Mouse (Mus musculus) thymus, adult 2 months (tissue): ENCODE data around the gene Pkn2. TPM values are rescaled to one million over a fixed set of nuclear protein-coding genes. Genes with fewer than 3 reads are reported as not detected.

Experiments
- DNase-seq: peaks from one replicate; pipeline ENCODE4 v3.0.0; 2021
- H3K27ac ChIP-seq: fragments of 200-500 bp; 2 replicates; pipeline ENCODE4 v1.5.1; 2012; ENCODE audit warnings: low read length, control low read depth; ENCODE audit not compliant: control insufficient read depth, insufficient read depth
- H3K27me3 ChIP-seq: fragments of 200-500 bp; 2 replicates; pipeline ENCODE4 v1.6.1; 2012; ENCODE audit warnings: mild to moderate bottlenecking, low read length, moderate library complexity, mixed read lengths; ENCODE audit not compliant: control insufficient read depth, insufficient read depth
- H3K36me3 ChIP-seq: fragments of 200-500 bp; 2 replicates; pipeline ENCODE4 v1.6.1; 2012; ENCODE audit warnings: mild to moderate bottlenecking, low read length, moderate library complexity; ENCODE audit not compliant: control insufficient read depth, insufficient read depth
- H3K4me1 ChIP-seq: fragments of 200-500 bp; replicated peaks from 2 replicates; pipeline ENCODE4 v1.6.1; 2012; ENCODE audit warnings: low read length; ENCODE audit not compliant: control insufficient read depth, insufficient read depth
- H3K4me3 ChIP-seq: fragments of 200-500 bp; 2 replicates; pipeline ENCODE4 v1.5.1; 2012; ENCODE audit warnings: mild to moderate bottlenecking, low read length, control low read depth, moderate library complexity; ENCODE audit not compliant: control insufficient read depth, insufficient read depth
- CTCF ChIP-seq: fragments of 200-500 bp; IDR thresholded peaks from 2 replicates; pipeline ENCODE4 v1.5.1; 2012; ENCODE audit warnings: mild to moderate bottlenecking, control low read depth, low read length, moderate library complexity, borderline replicate concordance; ENCODE audit not compliant: control insufficient read depth, poor library complexity, insufficient read depth; ENCODE audit errors: extremely low read depth
- POLR2A ChIP-seq: fragments of 200-500 bp; IDR thresholded peaks from 2 replicates; pipeline ENCODE4 v1.6.1; 2012; ENCODE audit warnings: mild to moderate bottlenecking, low read length, control low read depth, moderate library complexity; ENCODE audit not compliant: control insufficient read depth, poor library complexity, insufficient read depth; ENCODE audit errors: extremely low read depth
- WGBS: fragments of 180-500 bp; shearing (Covaris S2); methylation state at CpG from one replicate; pipeline ENCODE4 v1.1.7; 2018; 5-methylcytosine and 5-hydroxymethylcytosine counted together
- polyA plus RNA-seq: library from polyadenylated mRNA; depleted of rRNA; stranded (reverse); fragments of >200 nt; gene quantifications from 2 replicates; pipeline ENCODE4 v1.2.3, GENCODE M21; 2012

The Pkn2 gene
- polyA plus RNA-seq, 1 experiment, result 30.5 TPM

- no peak for DNase-seq
- TF ChIP-seq POLR2A (no peak), CTCF (no peak)
- H3K27ac ChIP-seq, result no peak overlapping the region
Measured at GRCm38 (mm10) chr3:142917171-142917570, 35.4 kb upstream of the Pkn2 start.

GRCm38 (mm10) chr3:142913295-142913694, 31.5 kb upstream of the Pkn2 start:
- Histone ChIP-seq H3K36me3 (no peaks in the 10 kb centered on the region), H3K4me1 (no peaks in the 10 kb centered on the region), H3K27ac (no peak overlapping the region), H3K4me3 (no peak overlapping the region), H3K27me3 (no peaks in the 10 kb centered on the region)
- TF ChIP-seq POLR2A (no peak), CTCF (no peak)
- no peak for DNase-seq
- WGBS, result 67% methylated on average over 1 of the region's 1 CpGs

More at GRCm38 (mm10) chr3:142917171-142917570, 35.4 kb upstream of the Pkn2 start:
- Histone ChIP-seq H3K4me3 (no peak overlapping the region), H3K27me3 (no peaks in the 10 kb centered on the region), H3K36me3 (no peaks in the 10 kb centered on the region), H3K4me1 (no peaks in the 10 kb centered on the region)
- WGBS, result 95% methylated on average over 4 of the region's 4 CpGs

- H3K27me3 ChIP-seq, result no peaks in the 10 kb centered on the region
- peaks cover 10% of the 10 kb centered on the region for H3K4me1 ChIP-seq
- TF ChIP-seq POLR2A, result no peak
- TF ChIP-seq CTCF, result no peak
- no peak for DNase-seq
- 81% methylated on average over 2 of the region's 2 CpGs for WGBS
- H3K4me3 ChIP-seq, result no peak overlapping the region
- H3K27ac ChIP-seq, result peak overlapping the region; percentile 10; the same call in 1 of the 2 replicates
- no peaks in the 10 kb centered on the region for H3K36me3 ChIP-seq
Measured at GRCm38 (mm10) chr3:142899683-142900082, 17.9 kb upstream of the Pkn2 start.

DNA sequence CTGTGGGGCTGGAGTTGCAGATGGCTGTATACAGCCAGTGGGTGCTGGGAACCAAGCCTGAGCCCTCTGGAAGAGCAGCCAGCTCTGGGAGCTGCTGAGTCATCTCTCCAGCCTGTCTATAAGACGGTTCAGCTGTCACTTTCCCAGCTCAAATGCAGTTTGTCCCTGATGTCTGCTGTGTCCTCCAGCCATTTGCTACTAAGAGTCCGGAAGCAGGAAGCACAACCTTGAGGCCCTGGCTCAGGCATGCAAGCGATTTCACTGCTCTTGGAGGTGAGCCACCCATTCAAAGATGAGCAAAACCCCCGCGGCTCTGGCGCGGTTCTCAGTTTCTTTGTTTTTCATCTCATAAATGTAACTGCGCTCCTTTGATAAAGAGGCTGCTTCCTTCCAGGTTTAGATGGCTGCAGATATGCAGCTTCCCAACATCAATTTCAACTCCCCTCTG, 17.2 kb upstream of the Pkn2 start:
- Histone ChIP-seq H3K27me3 (no peaks in the 10 kb centered on the region), H3K4me1 (peaks cover 10% of the 10 kb centered on the region), H3K36me3 (no peaks in the 10 kb centered on the region), H3K4me3 (no peak overlapping the region; the same call in 1 of the 2 replicates), H3K27ac (peak overlapping the region; percentile 47; the same call in 1 of the 2 replicates)
- TF ChIP-seq POLR2A, result no peak
- TF ChIP-seq CTCF, result no peak
- WGBS, result 14% methylated on average over 8 of the region's 8 CpGs
- peak; percentile 41 for DNase-seq

GRCm38 (mm10) chr3:142890442-142890841, 8.6 kb upstream of the Pkn2 start:
- no peaks in the 10 kb centered on the region for H3K27me3 ChIP-seq
- no peak overlapping the region for H3K27ac ChIP-seq
- no peaks in the 10 kb centered on the region for H3K4me1 ChIP-seq
- 87% methylated on average over 3 of the region's 3 CpGs for WGBS
- no peak for TF ChIP-seq CTCF
- no peak for TF ChIP-seq POLR2A
- H3K36me3 ChIP-seq, result no peaks in the 10 kb centered on the region
- DNase-seq, result no peak
- H3K4me3 ChIP-seq, result no peak overlapping the region

DNA sequence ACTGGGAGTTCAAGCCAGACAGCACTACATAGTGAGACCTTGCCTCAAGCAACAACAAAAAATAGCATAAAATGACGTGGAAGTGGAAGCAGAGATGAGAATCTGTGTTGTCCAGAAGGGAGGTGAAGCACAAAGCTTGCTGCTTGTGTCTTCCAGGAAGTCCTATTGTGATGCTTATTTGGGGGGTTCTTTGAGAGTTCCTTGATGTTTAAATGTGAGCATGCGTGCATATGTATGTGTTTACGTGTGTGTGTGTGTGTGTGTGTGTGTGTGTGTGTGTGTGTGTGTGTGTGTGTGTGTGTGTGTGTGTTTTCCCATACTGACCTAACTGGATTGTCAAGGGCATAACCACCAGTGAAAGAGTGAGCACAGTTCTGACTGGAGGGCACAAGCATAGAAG, 5.2 kb upstream of the Pkn2 start:
- H3K27ac ChIP-seq, result no peak overlapping the region
- no peak for DNase-seq
- 91% methylated on average over 3 of the region's 3 CpGs for WGBS
- no peaks in the 10 kb centered on the region for H3K4me1 ChIP-seq
- no peaks in the 10 kb centered on the region for H3K36me3 ChIP-seq
- H3K4me3 ChIP-seq, result no peak overlapping the region
- TF ChIP-seq POLR2A (no peak), CTCF (no peak)
- H3K27me3 ChIP-seq, result no peaks in the 10 kb centered on the region

DNA sequence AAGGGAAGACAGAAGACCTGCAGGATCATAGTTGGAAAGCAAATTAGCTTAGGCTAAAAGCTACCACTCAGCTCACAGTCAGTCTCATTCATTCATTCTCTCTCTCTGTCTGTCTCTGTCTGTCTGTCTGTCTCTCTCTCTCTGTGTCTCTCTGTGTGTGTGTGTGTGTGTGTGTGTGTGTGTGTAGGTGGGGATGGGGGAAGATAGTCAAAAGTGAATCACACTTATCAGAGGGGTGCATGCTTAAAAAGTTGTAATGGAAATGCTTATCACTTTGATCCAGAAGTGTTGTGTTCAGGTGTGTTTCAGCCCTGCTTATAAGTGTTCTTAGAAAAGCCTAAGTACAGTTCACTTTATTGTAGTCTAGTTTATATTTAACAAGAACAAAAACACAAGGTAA, 2.8 kb upstream of the Pkn2 start:
- no peak overlapping the region for H3K27ac ChIP-seq
- TF ChIP-seq CTCF, result no peak
- no peak for TF ChIP-seq POLR2A
- H3K4me3 ChIP-seq, result no peak overlapping the region
- H3K4me1 ChIP-seq, result no peaks in the 10 kb centered on the region
- no peaks in the 10 kb centered on the region for H3K36me3 ChIP-seq
- no peaks in the 10 kb centered on the region for H3K27me3 ChIP-seq
- DNase-seq, result no peak
